Mouse (Mus musculus) ES-E14 (cell line): ENCODE results near the gene Tnfrsf4. TPM values are rescaled to one million over a fixed set of nuclear protein-coding genes. Genes with fewer than 3 reads are reported as not detected.
A peak's percentile ranks its signal among the peaks of the same experiment; 100 is the strongest.

ENCODE experiments used
- DNase-seq: peaks from one replicate; pipeline ENCODE4 v3.0.0-alpha.2; 2013; ENCODE audit warnings: low read depth, low spot score
- H3K27ac ChIP-seq: 2 replicates; pipeline ENCODE4 v1.5.1; 2012; ENCODE audit warnings: low read depth, mild to moderate bottlenecking, low read length, moderate library complexity, mixed read lengths; ENCODE audit not compliant: poor library complexity, insufficient read depth, severe bottlenecking
- H3K36me3 ChIP-seq: 2 replicates; pipeline ENCODE4 v1.6.1; 2012; ENCODE audit warnings: mild to moderate bottlenecking, low read length, moderate library complexity, mixed read lengths; ENCODE audit not compliant: control insufficient read depth, poor library complexity, insufficient read depth, severe bottlenecking
- H3K4me1 ChIP-seq, 2 experiments: fragments of 150-350 bp in 1 of 2; sonication (generic) in 1 of 2; 2 replicates each; pipeline ENCODE4 v1.6.1; 2012; ENCODE audit warnings: low read length in 2 of 2, mild to moderate bottlenecking in 1 of 2, mixed read lengths in 1 of 2; ENCODE audit not compliant: control insufficient read depth in 2 of 2, insufficient read depth in 2 of 2, poor library complexity in 1 of 2
- H3K4me3 ChIP-seq, 2 experiments: fragments of 150-350 bp in 1 of 2; sonication (generic) in 1 of 2; 2 replicates each; pipeline ENCODE4 v1.5.1; 2012; ENCODE audit warnings: low read length in 2 of 2, low read depth in 1 of 2, mild to moderate bottlenecking in 1 of 2, mixed read lengths in 1 of 2; ENCODE audit not compliant: insufficient read depth in 1 of 2, poor library complexity in 1 of 2, severe bottlenecking in 1 of 2
- H3K9ac ChIP-seq: 2 replicates; pipeline ENCODE4 v1.6.1; 2012; ENCODE audit warnings: low read depth, mild to moderate bottlenecking, low read length, mixed read lengths; ENCODE audit not compliant: poor library complexity, insufficient read depth, severe bottlenecking
- H3K9me3 ChIP-seq: fragments of 150-350 bp; sonication (generic); 2 replicates; pipeline ENCODE4 v1.6.1; 2012; ENCODE audit warnings: low read depth, mild to moderate bottlenecking, low read length; ENCODE audit not compliant: control insufficient read depth, insufficient read depth
- CHD2 ChIP-seq: IDR thresholded peaks from 2 replicates; pipeline ENCODE4 v1.6.1; 2014; ENCODE audit warnings: mild to moderate bottlenecking, low read depth, low read length, inconsistent platforms
- HCFC1 ChIP-seq: IDR thresholded peaks from 2 replicates; pipeline ENCODE4 v1.6.1; 2012; ENCODE audit warnings: low read length, inconsistent platforms, borderline replicate concordance; ENCODE audit not compliant: insufficient read depth
- MAFK ChIP-seq: IDR thresholded peaks from 2 replicates; pipeline ENCODE4 v1.6.1; 2014; ENCODE audit warnings: mild to moderate bottlenecking, low read depth, low read length, inconsistent platforms; ENCODE audit not compliant: insufficient read depth
- ZC3H11A ChIP-seq: IDR thresholded peaks from 2 replicates; pipeline ENCODE4 v1.6.1; 2012; ENCODE audit warnings: low read depth, mild to moderate bottlenecking, inconsistent platforms, low read length, borderline replicate concordance
- ZNF384 ChIP-seq: IDR thresholded peaks from 2 replicates; pipeline ENCODE4 v1.6.1; 2012; ENCODE audit warnings: low read depth, low read length, inconsistent platforms
- in situ Hi-C, 2 experiments: fragments of 600-800 bp; cut with MboI; formaldehyde crosslinking; loops; one replicate each; pipeline ENCODE4 v1.15.1; 2025; ENCODE audit warnings: low sequenced_read_pairs in 2 of 2, inconsistent platforms in 1 of 2; ENCODE audit not compliant: unreplicated experiment in 2 of 2
- total RNA-seq: library from RNA; depleted of rRNA; stranded (reverse); fragments of 300-350 nt; gene quantifications from 2 replicates; pipeline ENCODE4 v1.2.3, GENCODE M21; 2012

The Tnfrsf4 gene
- total RNA-seq, 1 experiment: 2.4 TPM

DNA sequence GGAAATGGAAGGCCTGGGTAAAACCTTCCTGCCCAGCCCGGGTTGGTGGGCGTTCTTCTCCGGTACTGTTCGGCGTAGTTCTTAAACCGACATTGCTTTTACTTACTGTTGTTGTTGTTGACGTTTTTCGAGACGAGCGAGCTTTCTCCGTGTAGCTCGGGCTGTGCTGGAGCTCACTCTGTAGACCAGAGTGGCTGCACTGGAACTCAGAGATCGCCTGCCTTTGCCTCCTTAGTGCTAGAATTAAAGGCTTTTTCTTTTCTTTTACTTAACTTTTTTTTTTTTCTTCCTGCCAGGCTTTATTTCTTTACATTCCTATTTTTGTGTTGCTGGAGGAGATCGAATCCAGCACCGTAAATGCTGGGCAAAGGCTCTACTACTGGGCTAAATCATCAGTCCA is 20.0 kb upstream of the Tnfrsf4 start:
- H3K4me1 ChIP-seq: peaks cover 3 to 8% of the 10 kb centered on the region in 2 experiments; a peak in 3 of 4 replicates
- peak overlapping the region; percentile 89 to 97 for H3K4me3 ChIP-seq
- DNase-seq: no peak
- H3K36me3 ChIP-seq: peaks cover 10% of the 10 kb centered on the region
- peak overlapping the region; percentile 96 for H3K27ac ChIP-seq
- in situ Hi-C loops: no loop called here
- no peaks in the 10 kb centered on the region for H3K9me3 ChIP-seq
- TF ChIP-seq HCFC1: no peak
- no peak for TF ChIP-seq MAFK
- no peak for TF ChIP-seq CHD2
- H3K9ac ChIP-seq: peak overlapping the region; percentile 98

DNA sequence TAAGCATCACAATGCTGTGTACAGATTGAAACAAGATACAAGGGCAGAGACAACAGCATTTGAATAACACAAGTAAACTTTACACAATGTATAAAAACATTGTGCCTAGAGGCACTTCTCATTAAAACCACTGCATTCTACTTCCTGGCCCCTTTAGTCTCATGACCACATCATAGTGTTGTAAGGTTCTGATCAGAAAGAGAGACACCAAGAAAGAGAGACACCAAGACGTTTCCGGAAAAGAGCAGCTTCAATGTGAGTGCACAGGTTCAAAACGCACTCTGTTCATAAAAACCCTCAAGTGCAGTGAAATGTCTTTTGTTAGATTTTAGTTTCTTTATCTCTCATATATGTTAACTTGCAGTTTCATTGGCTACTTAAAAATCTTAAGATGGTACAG is 9.5 kb upstream of the Tnfrsf4 start:
- peaks cover 46% of the 10 kb centered on the region for H3K36me3 ChIP-seq

DNA sequence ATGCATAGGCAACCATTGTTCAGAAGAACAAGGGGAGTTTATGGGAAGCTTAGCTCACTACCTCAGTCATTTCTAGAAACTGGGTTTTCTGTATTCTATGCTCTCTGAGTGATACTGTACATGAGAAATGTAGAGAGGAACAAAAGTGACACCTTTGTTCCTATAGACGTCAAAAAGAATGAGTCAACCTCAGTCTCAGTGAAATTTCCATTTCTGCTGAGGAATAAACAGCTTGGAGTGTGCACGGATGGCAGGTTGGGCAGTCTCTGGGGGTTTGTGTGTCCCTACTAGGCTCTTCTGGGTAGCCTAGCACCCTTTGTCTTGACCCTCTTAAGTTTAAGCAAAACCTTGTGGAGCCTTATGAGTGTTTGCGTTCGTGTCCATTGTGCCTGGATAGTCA is 5.3 kb upstream of the Tnfrsf4 start:
- Histone ChIP-seq H3K9ac (no peak overlapping the region), H3K4me3 (no peak overlapping the region), H3K4me1 (no peaks in the 10 kb centered on the region), H3K9me3 (no peaks in the 10 kb centered on the region), H3K36me3 (peaks cover 39% of the 10 kb centered on the region), H3K27ac (no peak overlapping the region)
- TF ChIP-seq HCFC1 (no peak), ZC3H11A (no peak), CHD2 (no peak), ZNF384 (no peak), MAFK (no peak)
- no peak for DNase-seq
- in situ Hi-C loops: no loop called here

More for the DNA sequence above, 9.5 kb upstream of the Tnfrsf4 start:
- DNase-seq: no peak
- in situ Hi-C loops: no loop called here
- Histone ChIP-seq H3K9me3 (no peaks in the 10 kb centered on the region), H3K4me1 (no peaks in the 10 kb centered on the region), H3K9ac (no peak overlapping the region), H3K4me3 (no peak overlapping the region), H3K27ac (no peak overlapping the region)
- no peak for TF ChIP-seq MAFK
- no peak for TF ChIP-seq ZNF384
- no peak for TF ChIP-seq ZC3H11A
- no peak for TF ChIP-seq CHD2

DNA sequence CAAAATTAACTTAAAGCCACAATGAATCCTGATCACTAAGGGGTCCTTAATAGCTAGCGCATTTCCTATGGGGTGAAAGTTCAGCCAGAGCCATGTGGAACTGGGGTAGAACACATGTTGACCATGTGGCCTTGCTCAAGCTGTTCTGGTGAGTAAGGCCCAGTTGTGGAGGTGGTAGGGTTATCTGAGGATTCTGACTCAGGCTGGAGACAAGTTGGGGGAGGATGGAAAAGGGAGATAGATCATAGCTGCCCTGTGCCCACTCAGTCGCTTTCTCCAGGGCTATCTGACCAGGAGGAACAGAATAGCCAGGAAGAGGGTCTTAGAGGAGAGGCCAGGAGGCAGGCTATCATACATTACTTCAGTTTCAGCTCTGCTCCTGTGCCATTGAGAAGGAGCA is 793 bp downstream of the Tnfrsf4 start:
- no peaks in the 10 kb centered on the region for H3K9me3 ChIP-seq
- no peak for DNase-seq
- TF ChIP-seq MAFK (no peak), ZNF384 (no peak), CHD2 (no peak), ZC3H11A (no peak), HCFC1 (no peak)
- 0 out of 4 replicates have a peak, but pooled peaks cover 0 to 3% of the 10 kb centered on the region in 2 experiments for H3K4me1 ChIP-seq
- H3K27ac ChIP-seq: no peak overlapping the region
- H3K36me3 ChIP-seq: peaks cover 17% of the 10 kb centered on the region
- no peak overlapping the region for H3K4me3 ChIP-seq
- H3K9ac ChIP-seq: no peak overlapping the region
- in situ Hi-C loops: no loop called here

DNA sequence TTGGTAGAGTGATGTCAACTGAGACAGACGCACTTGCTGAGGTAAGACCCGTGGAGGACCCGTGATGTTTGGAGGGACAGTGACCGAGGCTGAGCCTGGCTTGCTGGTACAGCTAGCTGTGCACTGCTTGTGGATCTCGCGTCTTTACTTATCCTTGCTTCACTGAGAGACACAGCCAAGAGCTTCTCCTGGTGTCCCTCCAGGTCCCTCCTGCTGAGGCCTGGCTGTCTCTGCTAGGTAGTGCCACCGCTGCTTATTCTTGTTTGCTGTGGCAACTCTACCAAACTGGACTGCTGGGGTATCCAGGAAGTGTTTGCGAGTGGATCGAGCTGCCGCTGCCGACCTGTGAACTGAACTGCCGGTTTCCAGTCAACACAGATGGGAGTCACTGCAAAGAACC is 6.1 kb downstream of the Tnfrsf4 start:
- Histone ChIP-seq H3K36me3 (no peaks in the 10 kb centered on the region), H3K4me1 (no peaks in the 10 kb centered on the region), H3K4me3 (no peak overlapping the region), H3K9ac (no peak overlapping the region), H3K27ac (no peak overlapping the region), H3K9me3 (no peaks in the 10 kb centered on the region)
- TF ChIP-seq ZC3H11A (no peak), ZNF384 (no peak), CHD2 (no peak)
- DNase-seq: no peak
- in situ Hi-C loops: no loop called here
